8 mouse cellular contexts compared by ENCODE assay signal in the genomic region with DNA sequence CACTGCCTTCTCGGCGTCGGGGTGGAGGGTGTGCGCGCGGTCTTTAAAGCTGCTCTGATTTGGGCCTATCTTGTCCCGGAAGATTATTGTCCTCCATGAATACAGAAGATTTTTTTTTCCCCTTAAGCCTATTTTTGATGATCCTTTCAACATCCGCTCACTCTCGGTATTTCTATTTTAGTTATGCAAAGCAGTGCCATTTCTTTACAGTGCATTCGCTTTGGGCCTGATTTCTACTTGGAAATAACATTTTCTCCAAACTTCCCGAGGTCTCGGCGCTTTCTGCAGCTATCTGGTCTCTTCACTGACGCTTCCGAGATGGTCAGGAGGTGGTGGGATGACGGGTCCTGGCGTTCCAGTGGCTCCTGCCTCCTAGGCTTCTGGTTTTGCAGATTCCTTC. TPM values are rescaled to one million over a fixed set of nuclear protein-coding genes. Genes with fewer than 3 reads are reported as not detected.
DNase-seq lines count a peak whose midpoint lies in the region; ATAC-seq and TF ChIP-seq lines count a peak whose summit lies in the region.

No protein-coding gene starts in this region.

- H3K9ac ChIP-seq in heart, embryonic 13.5 days: peak overlapping the region; percentile 90
- H3K9ac ChIP-seq in ES-E14 (ENCODE audit: insufficient read depth, low read depth, low read length, poor library complexity, severe bottlenecking): peak overlapping the region; percentile 91
- H3K9ac ChIP-seq in forebrain, embryonic 12.5 days: peak overlapping the region; percentile 95
- H3K9ac ChIP-seq in liver, embryonic 16.5 days (ENCODE audit: low read depth, low read length): peak overlapping the region; percentile 75

- 0% methylated on average over 17 of the region's 17 CpGs for WGBS in heart, embryonic 13.5 days
- under 1% methylated on average over 17 of the region's 17 CpGs for WGBS in forebrain, embryonic 12.5 days
- under 1% methylated on average over 17 of the region's 17 CpGs for WGBS in liver, embryonic 16.5 days (ENCODE audit: insufficient replicate concordance)

- ATAC-seq in heart, embryonic 13.5 days (ENCODE audit: extremely low read depth, insufficient number of reproducible peaks, low FRiP score, low TSS enrichment): no peak
- no peak for ATAC-seq in forebrain, embryonic 12.5 days (ENCODE audit: low FRiP score)
- ATAC-seq in liver, embryonic 16.5 days (ENCODE audit: low read depth): no peak

- peak overlapping the region; percentile 89 for H3K4me2 ChIP-seq in heart, embryonic 13.5 days
- peak overlapping the region; percentile 97 for H3K4me2 ChIP-seq in forebrain, embryonic 12.5 days
- peak overlapping the region; percentile 95 for H3K4me2 ChIP-seq in liver, embryonic 16.5 days (ENCODE audit: low read depth, low read length)

- no peak for DNase-seq in heart, adult 9 months (ENCODE audit: low spot score in 2 of 2)
- DNase-seq in ES-E14 (ENCODE audit: low read depth, low spot score): no peak
- DNase-seq in adrenal gland, postnatal 10 days: no peak
- no peak for DNase-seq in urinary bladder, adult 2 months (ENCODE audit: low spot score)
- DNase-seq in left cerebral cortex, adult 11 months (ENCODE audit: low spot score): no peak

- peak overlapping the region; percentile 79 for H3K4me3 ChIP-seq in heart, embryonic 13.5 days
- H3K4me3 ChIP-seq in ES-E14 (ENCODE audit: insufficient read depth in 1 of 2, low read depth in 1 of 2, low read length in 2 of 2, poor library complexity in 1 of 2, severe bottlenecking in 1 of 2): peak overlapping the region; percentile 84 to 96
- H3K4me3 ChIP-seq in forebrain, embryonic 12.5 days (replicated peaks): peak overlapping the region; percentile 92
- H3K4me3 ChIP-seq in liver, embryonic 16.5 days (ENCODE audit: low read depth, low read length): peak overlapping the region; percentile 74

- H3K36me3 ChIP-seq in heart, embryonic 13.5 days: peaks cover 12% of the 10 kb centered on the region
- peaks cover 15% of the 10 kb centered on the region for H3K36me3 ChIP-seq in ES-E14 (ENCODE audit: control insufficient read depth, insufficient read depth, low read length, poor library complexity, severe bottlenecking)
- peaks cover 33% of the 10 kb centered on the region for H3K36me3 ChIP-seq in forebrain, embryonic 12.5 days (replicated peaks)
- no peaks in the 10 kb centered on the region for H3K36me3 ChIP-seq in liver, embryonic 16.5 days (ENCODE audit: control insufficient read depth, insufficient read depth)

- H3K27me3 ChIP-seq in heart, embryonic 13.5 days (replicated peaks): 0 out of 2 replicates have a peak, but pooled peaks cover 3% of the 10 kb centered on the region
- H3K27me3 ChIP-seq in forebrain, embryonic 12.5 days: no peaks in the 10 kb centered on the region
- no peaks in the 10 kb centered on the region for H3K27me3 ChIP-seq in liver, embryonic 16.5 days (ENCODE audit: control insufficient read depth, insufficient read depth, low read depth, low read length)

- H3K4me1 ChIP-seq in heart, embryonic 13.5 days: peaks cover 41% of the 10 kb centered on the region
- H3K4me1 ChIP-seq in ES-E14 (ENCODE audit: control insufficient read depth in 2 of 2, insufficient read depth in 2 of 2, low read length in 2 of 2, poor library complexity in 1 of 2): peaks cover 15 to 19% of the 10 kb centered on the region in 2 experiments
- peaks cover 28% of the 10 kb centered on the region for H3K4me1 ChIP-seq in forebrain, embryonic 12.5 days
- H3K4me1 ChIP-seq in liver, embryonic 16.5 days (ENCODE audit: control insufficient read depth, low read depth, low read length): peaks cover 33% of the 10 kb centered on the region

- in situ Hi-C loops in ES-E14 (cut with MboI; ENCODE audit: low sequenced_read_pairs in 2 of 2, unreplicated experiment in 2 of 2): no loop called here

- H3K27ac ChIP-seq in heart, embryonic 13.5 days (replicated peaks): peak overlapping the region; percentile 92
- H3K27ac ChIP-seq in ES-E14 (ENCODE audit: insufficient read depth, low read depth, low read length, poor library complexity, severe bottlenecking): peak overlapping the region; percentile 61; the same call in 1 of the 2 replicates
- H3K27ac ChIP-seq in forebrain, embryonic 12.5 days: peak overlapping the region; percentile 95
- peak overlapping the region; percentile 71 for H3K27ac ChIP-seq in liver, embryonic 16.5 days (ENCODE audit: low read length)

- H3K9me3 ChIP-seq in heart, embryonic 13.5 days: no peaks in the 10 kb centered on the region
- no peaks in the 10 kb centered on the region for H3K9me3 ChIP-seq in ES-E14 (ENCODE audit: control insufficient read depth, insufficient read depth, low read depth, low read length)
- H3K9me3 ChIP-seq in forebrain, embryonic 12.5 days: 0 out of 2 replicates have a peak, but pooled peaks cover 5% of the 10 kb centered on the region
- H3K9me3 ChIP-seq in liver, embryonic 16.5 days (replicated peaks; ENCODE audit: control insufficient read depth, low read length): no peaks in the 10 kb centered on the region

TF ChIP-seq in ES-E14, 5 proteins besides CTCF, POLR2A, EP300 and RAD21:
- TF ChIP-seq MAFK (IDR thresholded peaks at IDR 0.05; ENCODE audit: insufficient read depth, low read depth, low read length) (no peak), HCFC1 (IDR thresholded peaks at IDR 0.05; ENCODE audit: borderline replicate concordance, insufficient read depth, low read length) (no peak), ZC3H11A (IDR thresholded peaks at IDR 0.05; ENCODE audit: borderline replicate concordance, low read depth, low read length) (no peak), ZNF384 (IDR thresholded peaks at IDR 0.05; ENCODE audit: low read depth, low read length) (no peak), CHD2 (IDR thresholded peaks at IDR 0.05; ENCODE audit: low read depth, low read length) (no peak)
TF ChIP-seq in ES-E14: peak in this region for 0.

RNA-seq across cellular contexts. Expression of gene Parp1, which starts 0.7 kb away (rescaled TPM):
- polyA plus RNA-seq in heart, embryonic 13.5 days (2015; fragmentation: Nextera tagmentation; extraction: Ambion mirVana): 85.0 and 85.4 TPM in 2 replicates
- total RNA-seq in ES-E14 (2012; rRNA removed): 271 and 296 TPM in 2 replicates
- 241 and 255 TPM in 2 replicates for polyA plus RNA-seq in forebrain, embryonic 12.5 days (2016; fragmentation: Nextera tagmentation; extraction: Ambion mirVana)
- 51.3 and 52.0 TPM in 2 replicates for polyA plus RNA-seq in liver, embryonic 16.5 days (2015; fragmentation: Nextera tagmentation; extraction: Ambion mirVana)
- total RNA-seq in adrenal gland, postnatal 10 days (2021): 100 to 1,000 TPM in 1 of 2 experiments, 10 to 100 TPM in 1; 77.7 to 101 TPM
- polyA plus RNA-seq in urinary bladder, adult 2 months (2012; rRNA removed): 43.7 and 45.7 TPM in 2 replicates
